Mouse (Mus musculus) kidney, postnatal 10 days (tissue): Measurements from ENCODE around the gene Lgals7.
"Not testable (repeated sequence)": the region's sequence is repeated elsewhere in the genome, so short reads cannot be mapped to it uniquely, and the experiment has no call there.

Source experiments
- DNase-seq: peaks from one replicate; pipeline ENCODE4 v3.0.0; 2021; ENCODE audit warnings: mixed read lengths

The Lgals7 gene

GRCm38 (mm10) chr7:28879606-28880005 lies 16.0 kb downstream of the Lgals7 start:
- DNase-seq: no peak

GRCm38 (mm10) chr7:28880554-28880953 lies 16.9 kb downstream of the Lgals7 start:
- no peak for DNase-seq

GRCm38 (mm10) chr7:28881199-28881598 lies 17.5 kb downstream of the Lgals7 start, which contains the start of gene Capn12:
Capn12 (plus strand) TSS chr7:28881422.
- no peak for DNase-seq

- DNase-seq: no peak
Measured at GRCm38 (mm10) chr7:28883039-28883438, 19.4 kb downstream of the Lgals7 start.

- DNase-seq: not testable (repeated sequence)
Measured at GRCm38 (mm10) chr7:28883704-28884103, 20.1 kb downstream of the Lgals7 start.

GRCm38 (mm10) chr7:28886486-28886885 lies 22.8 kb downstream of the Lgals7 start:
- no peak for DNase-seq

GRCm38 (mm10) chr7:28888701-28889161 lies 25.1 kb downstream of the Lgals7 start:
- no peak for DNase-seq

- no peak for DNase-seq
Measured at GRCm38 (mm10) chr7:28892601-28893000, 28.9 kb downstream of the Lgals7 start.

DNA sequence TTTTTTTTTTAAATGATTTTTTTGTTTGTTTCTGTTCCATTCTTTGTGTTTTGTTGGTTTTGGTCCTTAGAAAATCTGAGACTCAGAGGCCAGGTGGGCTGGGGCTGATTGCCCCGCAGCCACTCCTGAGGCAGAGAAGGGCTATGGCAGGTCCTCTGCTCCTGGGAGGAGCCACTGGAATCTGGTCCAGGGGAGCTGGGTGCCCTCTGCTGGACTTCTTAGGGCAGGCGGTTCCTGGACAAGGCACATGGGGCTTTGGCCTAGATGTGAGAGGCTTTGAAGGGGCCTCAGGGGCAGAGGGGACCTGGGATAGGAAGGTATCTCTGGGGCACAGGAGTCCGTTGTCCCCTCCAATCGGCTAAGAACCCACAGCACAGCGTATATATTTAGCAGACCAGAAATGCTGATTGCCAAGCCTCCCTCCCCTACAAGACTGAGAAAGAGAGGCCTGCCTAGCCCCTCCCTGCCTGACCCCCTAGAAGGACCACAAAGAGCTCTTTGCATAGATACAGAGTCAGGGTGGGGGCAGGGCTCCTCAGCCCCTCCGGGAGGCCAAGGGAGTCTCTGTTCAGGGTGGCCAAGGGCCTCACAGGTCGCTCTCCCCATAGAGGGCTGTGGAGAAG lies 30.1 kb downstream of the Lgals7 start:
- DNase-seq: peak; percentile 76

DNA sequence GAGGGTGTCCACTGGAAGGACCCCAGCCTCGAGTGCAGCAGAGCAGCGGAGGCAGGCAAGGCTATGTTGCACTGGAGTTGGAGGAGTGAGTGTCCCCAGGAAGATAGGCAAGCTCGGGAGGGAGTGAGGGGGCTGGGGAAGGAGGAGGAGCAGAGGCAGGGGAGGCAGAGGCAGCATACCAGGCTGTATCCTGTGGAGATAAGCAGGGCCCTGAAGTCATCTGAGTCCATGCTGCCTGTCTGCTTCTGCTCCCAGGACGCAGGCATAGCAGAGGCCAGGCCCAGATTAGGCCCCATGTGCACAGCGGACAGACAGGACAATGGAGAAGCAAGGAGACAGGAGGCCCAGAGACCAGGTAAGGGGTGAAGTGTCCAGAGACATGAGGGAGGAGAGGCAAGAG lies 31.3 kb downstream of the Lgals7 start:
- DNase-seq: no peak

DNA sequence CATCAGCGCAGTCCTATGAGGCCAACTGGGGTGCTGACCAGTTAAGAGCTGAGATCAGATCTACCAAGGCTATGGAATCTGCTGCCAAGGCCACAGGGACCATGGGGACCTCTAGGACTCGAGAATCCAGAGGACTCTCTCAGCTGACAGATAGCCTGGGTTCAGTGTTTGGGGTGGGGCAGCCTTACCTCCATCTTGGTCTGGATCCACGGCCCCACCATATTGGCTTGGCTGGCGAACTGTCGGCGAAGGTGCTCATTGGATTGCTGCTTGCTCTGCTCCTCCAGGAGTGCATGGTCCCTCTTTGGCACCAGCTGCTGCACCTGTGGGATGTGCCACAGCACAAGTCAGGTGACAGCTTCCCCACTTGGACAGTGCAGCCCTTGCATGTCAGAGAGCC lies 34.0 kb downstream of the Lgals7 start:
- DNase-seq: no peak

- no peak for DNase-seq
Measured at GRCm38 (mm10) chr7:28899972-28900371, 36.3 kb downstream of the Lgals7 start.

DNA sequence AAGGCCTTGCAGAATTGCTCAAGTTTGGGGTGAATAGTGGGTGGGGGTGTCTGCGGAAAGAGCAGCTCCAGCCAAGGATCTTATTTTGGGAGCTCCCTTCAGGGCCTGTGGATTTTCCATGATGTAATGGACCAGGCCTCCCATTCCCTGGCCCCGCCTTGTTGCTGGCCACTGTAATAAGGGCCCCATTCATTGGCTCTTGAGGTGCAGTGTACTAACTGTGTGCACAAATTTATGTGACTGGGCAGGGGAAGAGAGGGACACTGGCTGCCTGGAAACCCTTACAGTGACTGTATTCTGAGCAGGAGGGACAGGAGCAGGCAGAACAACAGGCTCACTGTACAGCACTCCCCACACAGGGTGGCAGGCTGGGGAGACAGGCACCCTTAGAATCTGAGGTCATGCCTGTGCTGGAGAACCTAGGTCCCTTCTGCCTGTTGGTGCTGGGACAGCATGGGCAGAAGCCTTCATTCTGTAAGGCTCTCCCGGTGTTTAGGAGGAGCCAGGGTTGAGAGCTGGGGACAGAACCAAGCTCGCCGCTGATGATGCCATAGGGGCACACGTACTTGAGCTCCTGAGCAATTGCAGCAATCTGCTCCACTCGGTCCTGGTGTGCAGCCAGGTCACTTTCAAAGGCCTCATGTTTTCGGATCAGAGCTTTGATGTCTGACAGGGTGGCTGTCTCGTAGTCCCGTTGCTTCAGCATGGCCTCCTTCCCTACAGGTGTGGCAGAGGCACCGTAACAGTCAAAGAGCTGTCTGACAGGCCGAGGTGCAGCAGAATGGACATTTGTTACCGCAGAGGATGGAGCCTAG lies 37.9 kb downstream of the Lgals7 start:
- no peak for DNase-seq

DNA sequence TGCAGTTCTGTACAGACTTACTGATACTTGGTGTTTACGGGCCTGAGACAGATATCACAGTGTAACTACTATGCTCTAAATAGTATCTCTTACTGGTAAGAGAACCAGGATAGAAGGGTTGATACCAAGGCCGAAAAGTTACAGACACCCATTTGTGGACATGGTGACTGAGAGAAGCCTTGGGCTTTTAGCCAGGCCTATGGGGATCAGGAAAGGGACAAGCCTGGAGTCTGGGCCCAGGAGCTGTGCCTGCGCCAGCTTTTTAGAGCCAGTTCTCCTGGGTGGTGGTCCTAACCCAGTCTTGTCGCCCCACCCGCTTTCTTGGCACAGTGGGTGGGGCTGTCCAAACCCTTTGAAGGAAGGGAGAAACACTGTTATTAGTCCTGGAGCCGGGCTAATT lies 38.5 kb downstream of the Lgals7 start:
- DNase-seq: no peak

- DNase-seq: no peak
Measured at GRCm38 (mm10) chr7:28902809-28903208, 39.2 kb downstream of the Lgals7 start.

GRCm38 (mm10) chr7:28903778-28904177 lies 40.1 kb downstream of the Lgals7 start:
- DNase-seq: no peak

GRCm38 (mm10) chr7:28907195-28907594 lies 43.5 kb downstream of the Lgals7 start:
- DNase-seq: no peak

GRCm38 (mm10) chr7:28911632-28912031 lies 48.0 kb downstream of the Lgals7 start:
- DNase-seq: peak; percentile 84

DNA sequence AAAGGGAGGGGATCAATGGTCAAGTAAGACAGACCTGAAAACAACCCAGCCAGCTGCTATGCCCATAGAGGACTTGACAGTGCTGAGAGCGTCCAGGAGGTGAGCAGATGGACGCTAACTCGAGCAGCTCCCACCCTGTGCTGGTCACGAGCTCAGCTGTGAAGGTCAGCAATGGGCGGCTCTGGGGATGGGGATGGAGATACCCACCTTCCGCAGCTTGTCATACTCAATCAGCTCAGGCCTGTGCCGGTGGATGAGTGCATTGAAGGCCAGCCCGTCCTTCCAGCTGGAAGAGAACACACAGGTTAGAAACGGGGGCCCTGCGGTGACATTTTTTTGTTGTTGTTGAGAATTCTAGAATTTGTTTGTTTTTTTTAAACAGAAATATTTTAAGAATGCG lies 49.5 kb downstream of the Lgals7 start:
- DNase-seq: no peak
